Mouse (Mus musculus) ES-E14 (cell line): ENCODE measurements around the gene Fgf9.

ENCODE experiments used
- CHD2 ChIP-seq: IDR thresholded peaks from 2 replicates; pipeline ENCODE4 v1.6.1; 2014; ENCODE audit warnings: mild to moderate bottlenecking, low read depth, low read length, inconsistent platforms
- HCFC1 ChIP-seq: IDR thresholded peaks from 2 replicates; pipeline ENCODE4 v1.6.1; 2012; ENCODE audit warnings: low read length, inconsistent platforms, borderline replicate concordance; ENCODE audit not compliant: insufficient read depth
- MAFK ChIP-seq: IDR thresholded peaks from 2 replicates; pipeline ENCODE4 v1.6.1; 2014; ENCODE audit warnings: mild to moderate bottlenecking, low read depth, low read length, inconsistent platforms; ENCODE audit not compliant: insufficient read depth
- ZC3H11A ChIP-seq: IDR thresholded peaks from 2 replicates; pipeline ENCODE4 v1.6.1; 2012; ENCODE audit warnings: low read depth, mild to moderate bottlenecking, inconsistent platforms, low read length, borderline replicate concordance
- ZNF384 ChIP-seq: IDR thresholded peaks from 2 replicates; pipeline ENCODE4 v1.6.1; 2012; ENCODE audit warnings: low read depth, low read length, inconsistent platforms

DNA sequence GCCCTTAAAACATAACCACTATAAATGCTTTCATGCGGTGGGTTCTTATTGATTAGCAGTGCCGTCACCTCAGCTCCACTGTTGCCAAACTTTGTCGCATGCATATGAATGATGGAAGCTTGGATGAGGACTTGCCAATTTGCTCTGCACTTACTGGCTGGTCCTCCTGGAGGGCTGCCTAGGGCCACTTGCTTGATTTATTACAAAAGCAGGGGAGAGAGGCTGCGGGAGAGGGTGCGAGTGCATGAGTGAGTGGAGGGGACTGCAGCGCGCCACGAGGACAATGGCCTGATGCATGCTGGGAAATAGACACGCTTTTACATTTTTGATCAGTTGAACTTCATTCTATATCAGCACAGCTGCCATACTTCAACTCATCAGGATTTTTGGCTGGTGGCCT, 39.3 kb downstream of the Fgf9 start:
- TF ChIP-seq MAFK (no peak), ZNF384 (no peak), ZC3H11A (no peak), CHD2 (no peak), HCFC1 (no peak)
